Mouse (Mus musculus): ENCODE data around the gene Rab3gap2. TPM values are rescaled to one million over a fixed set of nuclear protein-coding genes. Genes with fewer than 3 reads are reported as not detected.
"Not testable (repeated sequence)": the region's sequence is repeated elsewhere in the genome, so short reads cannot be mapped to it uniquely, and the experiment has no call there.

Rab3gap2 gene
- polyA plus RNA-seq, 1 experiment from 2014 or later, result 12.2 TPM

GRCm38 (mm10) chr1:185311949-185312348 is 108.0 kb downstream of the Rab3gap2 start:
- ATAC-seq (ENCODE audit: low read depth), result no peak
- Histone ChIP-seq H3K27me3 (no peaks in the 10 kb centered on the region), H3K36me3 (peaks cover 59% of the 10 kb centered on the region), H3K4me3 (replicated peaks) (no peak overlapping the region), H3K9me3 (replicated peaks) (no peaks in the 10 kb centered on the region), H3K27ac (no peak overlapping the region; the same call in 1 of the 2 replicates), H3K9ac (no peak overlapping the region), H3K4me1 (replicated peaks) (no peaks in the 10 kb centered on the region; the same call in 1 of the 2 replicates), H3K4me2 (no peak overlapping the region)
- no peak for DNase-seq
- 78% methylated on average over 9 of the region's 9 CpGs for WGBS (ENCODE audit: insufficient replicate concordance)

DNA sequence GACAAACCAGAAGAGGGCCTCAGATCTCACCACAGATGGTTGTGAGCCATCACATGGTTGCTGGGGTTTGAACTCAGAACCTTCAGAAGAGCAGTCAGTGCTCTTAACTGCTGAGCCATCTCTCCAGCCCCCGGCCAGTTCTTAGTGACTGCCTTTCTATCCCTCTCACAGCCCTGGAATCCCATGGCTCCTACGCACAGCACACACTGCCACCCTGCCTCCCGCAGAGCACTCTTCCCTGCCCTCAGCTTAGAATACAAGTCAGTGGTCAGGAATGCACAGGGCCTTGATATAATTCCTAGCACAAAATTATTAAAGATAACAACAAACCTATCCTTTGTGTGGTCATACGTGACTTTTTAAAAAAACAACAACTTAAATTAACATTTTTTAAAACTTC is 110.6 kb downstream of the Rab3gap2 start:
- no peak overlapping the region for H3K4me3 ChIP-seq (replicated peaks)
- no peak for ATAC-seq (ENCODE audit: low read depth)
- H3K4me2 ChIP-seq, result no peak overlapping the region
- DNase-seq, result no peak
- H3K36me3 ChIP-seq, result peaks cover 68% of the 10 kb centered on the region
- H3K9me3 ChIP-seq (replicated peaks), result no peaks in the 10 kb centered on the region
- H3K27me3 ChIP-seq, result no peaks in the 10 kb centered on the region
- no peak overlapping the region for H3K27ac ChIP-seq
- 87% methylated on average over 4 of the region's 4 CpGs for WGBS (ENCODE audit: insufficient replicate concordance)
- H3K9ac ChIP-seq, result no peak overlapping the region
- H3K4me1 ChIP-seq (replicated peaks), result no peaks in the 10 kb centered on the region

- Histone ChIP-seq H3K4me1 (replicated peaks) (no peaks in the 10 kb centered on the region), H3K9me3 (replicated peaks) (no peaks in the 10 kb centered on the region), H3K9ac (no peak overlapping the region), H3K27me3 (no peaks in the 10 kb centered on the region), H3K4me2 (no peak overlapping the region), H3K4me3 (replicated peaks) (no peak overlapping the region), H3K36me3 (peaks cover 80% of the 10 kb centered on the region), H3K27ac (no peak overlapping the region)
- DNase-seq (no peak), ATAC-seq (ENCODE audit: low read depth) (no peak)
- WGBS (ENCODE audit: insufficient replicate concordance), result 81% methylated on average over 16 of the region's 16 CpGs
Measured at GRCm38 (mm10) chr1:185315846-185316568, 112.1 kb downstream of the Rab3gap2 start.

DNA sequence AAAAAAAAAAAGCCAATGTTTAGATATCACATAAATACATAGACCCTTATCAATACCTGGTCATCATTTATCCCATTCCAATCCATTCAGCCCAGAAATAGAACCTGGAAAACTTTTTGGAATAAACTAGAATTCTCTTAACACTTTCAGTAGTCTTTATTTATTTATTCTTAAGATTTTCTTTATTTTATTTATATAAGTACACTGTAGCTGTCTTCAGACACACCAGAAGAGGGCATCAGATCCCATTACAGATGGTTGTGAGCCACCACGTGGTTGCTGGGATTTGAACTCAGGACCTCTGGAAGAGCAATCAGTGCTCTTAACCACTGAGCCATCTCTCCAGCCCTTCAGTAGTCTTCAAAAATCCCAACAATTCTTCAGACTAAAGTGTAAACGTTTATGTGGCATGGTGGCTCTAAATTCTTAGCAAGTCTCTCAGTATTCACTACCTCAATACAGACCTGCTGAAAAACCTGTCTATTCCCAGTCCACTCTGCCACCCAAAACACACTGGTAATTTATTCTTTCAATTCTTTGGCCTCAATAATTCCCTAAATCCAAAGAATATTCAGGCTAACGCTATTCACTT is 123.9 kb downstream of the Rab3gap2 start:
- H3K9ac ChIP-seq, result peak overlapping the region; percentile 92
- H3K27ac ChIP-seq, result peak overlapping the region; percentile 92
- H3K9me3 ChIP-seq (replicated peaks); ATAC-seq (ENCODE audit: low read depth); H3K27me3 ChIP-seq; DNase-seq: not testable (repeated sequence)
- H3K4me1 ChIP-seq (replicated peaks), result peaks cover 35% of the 10 kb centered on the region
- WGBS (ENCODE audit: insufficient replicate concordance), result 43% methylated on average over 3 of the region's 3 CpGs
- H3K4me3 ChIP-seq (replicated peaks), result peak overlapping the region; percentile 86
- H3K4me2 ChIP-seq, result peak overlapping the region; percentile 83
- peaks cover 41% of the 10 kb centered on the region for H3K36me3 ChIP-seq

DNA sequence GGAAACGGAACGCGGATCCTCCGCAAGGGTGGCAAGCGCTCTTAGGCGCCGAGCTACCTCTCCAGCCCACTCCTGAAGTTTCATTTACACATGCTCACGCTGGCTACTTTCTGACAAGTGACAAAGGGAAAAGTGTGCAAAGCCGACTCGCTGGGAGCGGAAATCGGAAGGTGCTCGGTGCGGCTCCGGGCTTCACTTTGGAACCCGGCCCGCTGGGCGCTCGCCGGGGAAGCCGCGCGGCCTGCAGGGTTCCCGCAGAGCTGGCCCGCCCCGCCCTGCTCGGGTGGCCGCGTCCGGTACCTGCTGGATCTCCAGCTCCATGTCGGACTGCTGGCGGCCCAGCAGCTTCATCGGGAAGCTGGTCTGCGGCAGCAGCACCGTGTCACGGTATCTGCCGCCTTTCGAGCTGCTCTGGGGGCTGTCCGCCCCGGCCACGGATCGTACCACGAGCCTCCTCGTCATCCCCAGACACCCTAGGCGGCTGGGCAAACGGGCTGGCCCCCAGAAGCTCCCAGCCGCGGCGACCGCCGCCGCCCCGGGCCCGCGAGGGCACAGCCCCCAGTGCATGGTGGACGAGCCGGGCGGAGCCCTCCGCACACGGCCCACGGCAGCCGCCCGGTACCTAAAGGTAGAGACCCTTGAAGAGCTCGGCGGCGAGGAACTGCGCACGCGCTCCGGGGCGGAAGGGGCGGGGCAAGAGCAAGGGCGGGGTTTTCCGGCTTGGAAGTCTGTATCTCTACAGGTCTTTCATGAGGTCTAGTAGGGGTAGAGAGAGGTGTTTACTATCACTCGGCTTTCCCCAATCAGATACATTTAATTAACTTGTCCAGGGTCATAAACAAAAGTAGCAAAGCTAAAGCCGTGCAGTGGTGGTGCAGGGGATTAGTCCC is 125.0 kb downstream of the Rab3gap2 start, which contains the start of gene Iars2:
Gene Iars2, minus strand, starts transcription at position 676 of the 890 bp plus-strand sequence.
- H3K4me1 ChIP-seq (replicated peaks), result peaks cover 45% of the 10 kb centered on the region
- WGBS (ENCODE audit: insufficient replicate concordance), result under 1% methylated on average over 74 of the region's 76 CpGs

GRCm38 (mm10) chr1:185329851-185330250 is 125.9 kb downstream of the Rab3gap2 start:
- no peak for DNase-seq
- H3K27ac ChIP-seq, result peak overlapping the region; percentile 92
- H3K4me3 ChIP-seq (replicated peaks), result peak overlapping the region; percentile 86
- H3K4me2 ChIP-seq, result peak overlapping the region; percentile 83
- no peaks in the 10 kb centered on the region for H3K9me3 ChIP-seq (replicated peaks)
- peaks cover 22% of the 10 kb centered on the region for H3K36me3 ChIP-seq
- no peaks in the 10 kb centered on the region for H3K27me3 ChIP-seq
- H3K9ac ChIP-seq, result peak overlapping the region; percentile 92; the same call in 1 of the 2 replicates
- ATAC-seq (ENCODE audit: low read depth), result no peak
- WGBS (ENCODE audit: insufficient replicate concordance), result 83% methylated on average over 8 of the region's 8 CpGs
- peaks cover 45% of the 10 kb centered on the region for H3K4me1 ChIP-seq (replicated peaks)

More for the DNA sequence above, 125.0 kb downstream of the Rab3gap2 start, which contains the start of gene Iars2:
- peak within 1 kb of the TSS; percentile 86 for H3K4me3 ChIP-seq (replicated peaks)
- peak within 1 kb of the TSS; percentile 83 for H3K4me2 ChIP-seq
- ATAC-seq (ENCODE audit: low read depth) (peak; percentile 88), DNase-seq (peak; percentile 88)
- no peaks in the 10 kb centered on the region for H3K27me3 ChIP-seq
- peak within 1 kb of the TSS; percentile 92 for H3K9ac ChIP-seq
- H3K36me3 ChIP-seq, result peaks cover 30% of the 10 kb centered on the region
- H3K27ac ChIP-seq, result peak within 1 kb of the TSS; percentile 92
- H3K9me3 ChIP-seq (replicated peaks), result no peaks in the 10 kb centered on the region

GRCm38 (mm10) chr1:185331364-185331763 is 127.4 kb downstream of the Rab3gap2 start:
- H3K36me3 ChIP-seq, result peaks cover 9% of the 10 kb centered on the region
- no peak overlapping the region for H3K4me3 ChIP-seq (replicated peaks)
- no peaks in the 10 kb centered on the region for H3K27me3 ChIP-seq
- no peak for ATAC-seq (ENCODE audit: low read depth)
- peak overlapping the region; percentile 83 for H3K4me2 ChIP-seq
- DNase-seq, result no peak
- peak overlapping the region; percentile 74; the same call in 1 of the 2 replicates for H3K9ac ChIP-seq
- H3K9me3 ChIP-seq (replicated peaks), result no peaks in the 10 kb centered on the region
- WGBS (ENCODE audit: insufficient replicate concordance), result 46% methylated on average over 5 of the region's 5 CpGs
- no peak overlapping the region for H3K27ac ChIP-seq
- peaks cover 45% of the 10 kb centered on the region for H3K4me1 ChIP-seq (replicated peaks)

DNA sequence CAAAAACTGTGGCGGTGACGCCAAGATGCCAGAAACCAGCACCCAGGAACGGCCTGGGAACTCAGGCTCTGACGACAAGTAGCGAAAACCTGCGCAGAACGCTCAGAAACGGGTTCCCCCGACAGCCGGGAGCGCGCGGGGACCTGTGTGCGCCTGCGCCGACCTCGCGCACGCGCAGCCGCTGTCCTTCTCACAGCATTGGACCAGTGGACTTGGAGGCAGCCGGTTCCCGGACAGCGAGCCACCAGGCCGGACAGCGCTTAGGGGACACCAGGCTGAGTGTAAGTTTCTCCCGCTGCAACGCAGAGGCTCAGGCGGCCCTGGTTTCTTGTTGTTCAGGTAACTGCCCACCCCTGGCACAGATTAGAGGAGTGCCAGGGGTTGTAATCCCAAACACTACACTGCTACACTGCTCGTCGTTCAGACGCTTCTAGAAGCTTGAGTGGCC is 128.1 kb downstream of the Rab3gap2 start, which contains the start of gene Bpnt1:
Gene Bpnt1, plus strand, starts transcription at position 167 of the 448 bp plus-strand sequence.
- WGBS (ENCODE audit: insufficient replicate concordance), result under 1% methylated on average over 32 of the region's 32 CpGs
- ATAC-seq (ENCODE audit: low read depth) (peak; percentile 68), DNase-seq (peak; percentile 75)
- Histone ChIP-seq H3K9ac (peak within 1 kb of the TSS; percentile 74), H3K27ac (peak within 1 kb of the TSS; percentile 84), H3K9me3 (replicated peaks) (no peaks in the 10 kb centered on the region), H3K4me3 (replicated peaks) (peak within 1 kb of the TSS; percentile 67), H3K36me3 (peaks cover 3% of the 10 kb centered on the region), H3K4me1 (replicated peaks) (peaks cover 45% of the 10 kb centered on the region), H3K27me3 (no peaks in the 10 kb centered on the region), H3K4me2 (peak within 1 kb of the TSS; percentile 83)

DNA sequence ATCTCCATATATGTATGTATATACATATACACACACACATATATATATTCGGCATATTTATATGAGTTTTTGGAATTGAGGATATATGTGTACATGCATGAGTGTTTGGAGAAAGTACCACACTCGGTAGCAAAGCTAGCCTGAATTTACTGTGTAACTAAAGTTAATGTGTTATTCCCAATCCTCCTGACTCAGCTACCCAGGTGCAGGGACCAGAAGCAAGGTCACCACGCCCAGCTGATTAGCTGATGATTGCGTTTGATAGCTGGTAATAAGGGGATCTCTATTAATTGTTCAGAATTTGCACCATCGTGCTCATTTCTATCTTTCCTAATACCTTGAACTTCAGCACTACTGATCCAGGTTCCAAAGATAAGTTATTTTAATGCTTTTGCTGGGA is 129.7 kb downstream of the Rab3gap2 start:
- WGBS (ENCODE audit: insufficient replicate concordance), result 68% methylated on average over 5 of the region's 5 CpGs
- Histone ChIP-seq H3K27me3 (no peaks in the 10 kb centered on the region), H3K4me2 (no peak overlapping the region), H3K9me3 (replicated peaks) (no peaks in the 10 kb centered on the region), H3K9ac (no peak overlapping the region), H3K4me3 (replicated peaks) (no peak overlapping the region), H3K4me1 (replicated peaks) (peaks cover 32% of the 10 kb centered on the region), H3K36me3 (no peaks in the 10 kb centered on the region), H3K27ac (no peak overlapping the region)
- DNase-seq (no peak), ATAC-seq (ENCODE audit: low read depth) (no peak)

DNA sequence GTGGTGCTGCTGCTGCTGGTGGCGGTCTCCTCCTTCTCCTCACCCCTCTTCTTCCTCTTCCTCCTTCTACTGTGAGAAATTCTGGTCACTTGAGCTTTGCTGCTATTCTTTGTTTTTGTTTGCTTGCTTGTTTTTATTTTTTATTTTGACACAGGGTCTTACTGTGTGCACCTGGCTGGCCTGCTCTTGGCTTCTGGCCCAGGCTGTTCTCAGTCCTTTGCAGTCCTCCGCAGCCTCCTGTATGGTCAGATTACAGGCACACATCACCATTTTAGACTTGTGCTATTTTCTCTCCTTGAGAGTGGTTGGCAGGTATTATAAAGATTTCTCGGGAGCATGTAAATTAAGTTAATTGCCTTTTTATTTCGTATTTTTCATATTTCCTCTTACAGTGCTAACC is 130.2 kb downstream of the Rab3gap2 start:
- 75% methylated on average over 4 of the region's 4 CpGs for WGBS (ENCODE audit: insufficient replicate concordance)
- no peaks in the 10 kb centered on the region for H3K9me3 ChIP-seq (replicated peaks)
- no peak overlapping the region for H3K27ac ChIP-seq
- H3K4me3 ChIP-seq (replicated peaks), result no peak overlapping the region
- no peaks in the 10 kb centered on the region for H3K27me3 ChIP-seq
- no peaks in the 10 kb centered on the region for H3K36me3 ChIP-seq
- DNase-seq (no peak), ATAC-seq (ENCODE audit: low read depth) (no peak)
- H3K4me2 ChIP-seq, result no peak overlapping the region
- peaks cover 32% of the 10 kb centered on the region for H3K4me1 ChIP-seq (replicated peaks)
- H3K9ac ChIP-seq, result no peak overlapping the region

All from liver, embryonic 13.5 days (tissue).